Mouse (Mus musculus): ENCODE results near the gene Tet1.
A peak's percentile ranks its signal among the peaks of the same experiment; 100 is the strongest.
"Not testable (repeated sequence)": the region's sequence is repeated elsewhere in the genome, so short reads cannot be mapped to it uniquely, and the experiment has no call there.

Gene Tet1

GRCm38 (mm10) chr10:62847069-62847626 is 61.6 kb downstream of the Tet1 start:
- no peak for DNase-seq (ENCODE audit: low spot score)

- DNase-seq (ENCODE audit: low spot score) = peak; percentile 50
These were observed 64.9 kb downstream of the Tet1 start for GRCm38 (mm10) chr10:62843787-62844491.

GRCm38 (mm10) chr10:62841901-62842447 is 66.8 kb downstream of the Tet1 start:
- no peak for DNase-seq (ENCODE audit: low spot score)

- no peak for DNase-seq (ENCODE audit: low spot score)
These were observed 68.1 kb downstream of the Tet1 start for GRCm38 (mm10) chr10:62840687-62841086.

GRCm38 (mm10) chr10:62837987-62838386 is 70.8 kb downstream of the Tet1 start:
- DNase-seq (ENCODE audit: low spot score) = no peak

- no peak for DNase-seq (ENCODE audit: low spot score)
These were observed 76.0 kb downstream of the Tet1 start for GRCm38 (mm10) chr10:62832783-62833182.

GRCm38 (mm10) chr10:62831546-62831945 is 77.2 kb downstream of the Tet1 start:
- no peak for DNase-seq (ENCODE audit: low spot score)

GRCm38 (mm10) chr10:62824474-62824873 is 84.3 kb downstream of the Tet1 start:
- no peak for DNase-seq (ENCODE audit: low spot score)

GRCm38 (mm10) chr10:62823431-62823830 is 85.4 kb downstream of the Tet1 start:
- no peak for DNase-seq (ENCODE audit: low spot score)

GRCm38 (mm10) chr10:62810010-62810409 is 98.8 kb downstream of the Tet1 start:
- DNase-seq (ENCODE audit: low spot score) = no peak

GRCm38 (mm10) chr10:62808766-62809165 is 100.0 kb downstream of the Tet1 start:
- no peak for DNase-seq (ENCODE audit: low spot score)

- DNase-seq (ENCODE audit: low spot score) = no peak
These were observed 100.5 kb downstream of the Tet1 start for GRCm38 (mm10) chr10:62808316-62808715.

GRCm38 (mm10) chr10:62804106-62804505 is 104.7 kb downstream of the Tet1 start:
- no peak for DNase-seq (ENCODE audit: low spot score)

GRCm38 (mm10) chr10:62803296-62803695 is 105.5 kb downstream of the Tet1 start:
- no peak for DNase-seq (ENCODE audit: low spot score)

GRCm38 (mm10) chr10:62794221-62794620 is 114.6 kb downstream of the Tet1 start:
- no peak for DNase-seq (ENCODE audit: low spot score)

- DNase-seq (ENCODE audit: low spot score) = no peak
These were observed 115.7 kb downstream of the Tet1 start for GRCm38 (mm10) chr10:62793091-62793453.

GRCm38 (mm10) chr10:62792177-62793090 is 116.4 kb downstream of the Tet1 start, which contains the start of gene Ccar1:
Gene Ccar1, minus strand, starts transcription at chr10:62792286.
- DNase-seq (ENCODE audit: low spot score) = peak; percentile 99

- DNase-seq (ENCODE audit: low spot score) = no peak
These were observed 117.3 kb downstream of the Tet1 start for GRCm38 (mm10) chr10:62791251-62792176.

GRCm38 (mm10) chr10:62781776-62782175 is 127.0 kb downstream of the Tet1 start:
- not testable (repeated sequence) for DNase-seq (ENCODE audit: low spot score)
